Mouse (Mus musculus): ENCODE measurements at regions not wholly inside any gene's neighbourhood (a gene's known extent, or its start where the extent isn't known, plus 50 kb on each side); places are given as distances from the start of the nearest gene placed in this dataset.

- in situ Hi-C loops (cut with MboI, MseI) = no loop called here
Measured at GRCm38 (mm10) chr3:143447005-143447709, 565.4 kb upstream of the Pkn2 start.

- in situ Hi-C loops (cut with MboI, MseI) = no loop called here
Measured at GRCm38 (mm10) chr3:143417401-143417800, 535.6 kb upstream of the Pkn2 start.

- in situ Hi-C loops (cut with MboI, MseI) = no loop called here
Measured at GRCm38 (mm10) chr3:143411655-143412054, 529.9 kb upstream of the Pkn2 start.

GRCm38 (mm10) chr3:143398966-143399365 is 517.2 kb upstream of the Pkn2 start:
- in situ Hi-C loops (cut with MboI, MseI) = no loop called here

- in situ Hi-C loops (cut with MboI, MseI) = no loop called here
Measured at GRCm38 (mm10) chr3:143384357-143384756, 502.6 kb upstream of the Pkn2 start.

- in situ Hi-C loops (cut with MboI, MseI) = no loop called here
Measured at GRCm38 (mm10) chr3:143379193-143379592, 497.4 kb upstream of the Pkn2 start.

- in situ Hi-C loops (cut with MboI, MseI) = no loop called here
Measured at GRCm38 (mm10) chr3:143377446-143377845, 495.6 kb upstream of the Pkn2 start.

- in situ Hi-C loops (cut with MboI, MseI) = no loop called here
Measured at GRCm38 (mm10) chr3:143375527-143376061, 493.8 kb upstream of the Pkn2 start.

- in situ Hi-C loops (cut with MboI, MseI) = no loop called here
Measured at GRCm38 (mm10) chr3:143373501-143373900, 491.7 kb upstream of the Pkn2 start.

GRCm38 (mm10) chr3:143369002-143369401 is 487.2 kb upstream of the Pkn2 start:
- in situ Hi-C loops (cut with MboI, MseI) = no loop called here

- in situ Hi-C loops (cut with MboI, MseI) = no loop called here
Measured at GRCm38 (mm10) chr3:143340032-143340431, 458.2 kb upstream of the Pkn2 start.

GRCm38 (mm10) chr3:143333339-143333738 is 451.5 kb upstream of the Pkn2 start:
- in situ Hi-C loops (cut with MboI, MseI) = loop anchor here (10.0 kb wide), 1 partner anchor 1679 kb away; no protein-coding TSS in a partner anchor

GRCm38 (mm10) chr3:143328521-143328920 is 446.7 kb upstream of the Pkn2 start:
- in situ Hi-C loops (cut with MboI, MseI) = no loop called here

- in situ Hi-C loops (cut with MboI, MseI) = no loop called here
Measured at GRCm38 (mm10) chr3:143327652-143328051, 445.8 kb upstream of the Pkn2 start.

- in situ Hi-C loops (cut with MboI, MseI) = no loop called here
Measured at GRCm38 (mm10) chr3:143316457-143316856, 434.7 kb upstream of the Pkn2 start.

GRCm38 (mm10) chr3:143291793-143292192 is 410.0 kb upstream of the Pkn2 start:
- in situ Hi-C loops (cut with MboI, MseI) = no loop called here

- in situ Hi-C loops (cut with MboI, MseI) = no loop called here
Measured at GRCm38 (mm10) chr3:143264132-143264531, 382.3 kb upstream of the Pkn2 start.

- in situ Hi-C loops (cut with MboI, MseI) = no loop called here
Measured at GRCm38 (mm10) chr3:143252643-143253042, 370.8 kb upstream of the Pkn2 start.

GRCm38 (mm10) chr3:143252008-143252407 is 370.2 kb upstream of the Pkn2 start:
- in situ Hi-C loops (cut with MboI, MseI) = no loop called here

- in situ Hi-C loops (cut with MboI, MseI) = no loop called here
Measured at GRCm38 (mm10) chr3:143242691-143243090, 360.9 kb upstream of the Pkn2 start.

GRCm38 (mm10) chr3:143240545-143241383 is 359.0 kb upstream of the Pkn2 start:
- in situ Hi-C loops (cut with MboI, MseI) = no loop called here

GRCm38 (mm10) chr3:143238546-143238945 is 356.7 kb upstream of the Pkn2 start:
- in situ Hi-C loops (cut with MboI, MseI) = no loop called here

All from T-helper 1 cell (primary cell).